Mouse (Mus musculus): ENCODE measurements around the gene Pard6b.

DNA sequence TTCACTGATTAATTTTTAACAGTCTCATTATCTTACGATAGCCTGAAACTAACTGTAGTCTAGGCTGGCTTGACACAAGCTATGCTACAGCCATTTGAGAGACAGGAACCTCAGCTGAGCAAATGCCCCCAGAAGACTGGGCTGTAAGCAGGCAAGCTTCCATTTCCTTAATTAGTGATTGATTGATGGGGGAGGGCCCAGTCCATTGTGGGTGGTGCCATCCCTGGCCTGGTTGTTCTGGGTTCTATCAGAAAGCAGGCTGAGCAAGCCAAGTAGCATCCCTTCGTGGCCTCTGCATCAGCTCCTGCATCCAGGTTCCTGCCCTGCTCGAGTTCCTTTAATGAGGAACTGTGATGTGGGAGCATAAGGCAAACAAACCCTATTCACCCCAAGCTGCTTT is 6.3 kb upstream of the Pard6b start:
- TF ChIP-seq CTCF (IDR thresholded peaks at IDR 0.05) (no peak), EP300 (IDR thresholded peaks at IDR 0.05) (no peak)
